Mouse (Mus musculus) kidney, embryonic 15.5 days (tissue): ENCODE results near the gene Wwp2. TPM values are rescaled to one million over a fixed set of nuclear protein-coding genes. Genes with fewer than 3 reads are reported as not detected.

Experiments used
- ATAC-seq: fragments of 200-750 bp; cut with Nextera tagmentation; replicated peaks from 2 replicates; pipeline ENCODE4 v1.8.0; 2017; ENCODE audit warnings: moderate TSS enrichment; ENCODE audit not compliant: low FRiP score
- H3K27ac ChIP-seq: fragments of 300-500 bp; sonication (generic); 2 replicates; pipeline ENCODE4 v1.5.1; 2015; ENCODE audit warnings: mild to moderate bottlenecking, inconsistent platforms
- H3K27me3 ChIP-seq: fragments of 300-500 bp; sonication (generic); 2 replicates; pipeline ENCODE4 v1.6.1; 2015; ENCODE audit warnings: inconsistent platforms
- H3K36me3 ChIP-seq: fragments of 300-500 bp; sonication (generic); 2 replicates; pipeline ENCODE4 v1.6.1; 2015; ENCODE audit warnings: inconsistent platforms
- H3K4me1 ChIP-seq: fragments of 300-500 bp; sonication (generic); 2 replicates; pipeline ENCODE4 v1.6.1; 2015; ENCODE audit warnings: inconsistent platforms
- H3K4me2 ChIP-seq: fragments of 300-500 bp; sonication (generic); 2 replicates; pipeline ENCODE4 v1.6.1; 2015; ENCODE audit warnings: moderate library complexity, mild to moderate bottlenecking, inconsistent platforms
- H3K4me3 ChIP-seq: fragments of 300-500 bp; sonication (generic); replicated peaks from 2 replicates; pipeline ENCODE4 v1.5.1; 2015; ENCODE audit warnings: mild to moderate bottlenecking, inconsistent platforms
- H3K9ac ChIP-seq: fragments of 300-500 bp; sonication (generic); 2 replicates; pipeline ENCODE4 v1.6.1; 2015; ENCODE audit warnings: mild to moderate bottlenecking, inconsistent platforms
- H3K9me3 ChIP-seq: fragments of 300-500 bp; sonication (generic); replicated peaks from 2 replicates; pipeline ENCODE4 v1.6.1; 2016; ENCODE audit warnings: inconsistent platforms
- WGBS: fragments of 180-500 bp; shearing (Covaris S2); methylation state at CpG from one replicate; pipeline ENCODE4 v1.1.7; 2015; ENCODE audit warnings: mixed read lengths; 5-methylcytosine and 5-hydroxymethylcytosine counted together
- polyA plus RNA-seq: library from polyadenylated mRNA; unstranded; fragments of >200 nt; fragmentation: Nextera tagmentation; extraction: Ambion mirVana; gene quantifications from 2 replicates; pipeline ENCODE4 v1.2.1, GENCODE M21; 2015

The Wwp2 gene
- polyA plus RNA-seq, 1 experiment from 2014 or later = 42.0 TPM

GRCm38 (mm10) chr8:107521788-107522554, 85.8 kb downstream of the Wwp2 start:
- Histone ChIP-seq H3K4me2 (no peak overlapping the region), H3K27ac (peak overlapping the region; percentile 61), H3K4me3 (no peak overlapping the region), H3K27me3 (no peaks in the 10 kb centered on the region), H3K9ac (no peak overlapping the region), H3K9me3 (no peaks in the 10 kb centered on the region), H3K4me1 (0 out of 2 replicates have a peak, but pooled peaks cover 8% of the 10 kb centered on the region), H3K36me3 (peaks cover 14% of the 10 kb centered on the region)
- ATAC-seq = 0 out of 2 replicates have a peak, but pooled peaks have one; percentile 49
- 56% methylated on average over 8 of the region's 8 CpGs for WGBS

DNA sequence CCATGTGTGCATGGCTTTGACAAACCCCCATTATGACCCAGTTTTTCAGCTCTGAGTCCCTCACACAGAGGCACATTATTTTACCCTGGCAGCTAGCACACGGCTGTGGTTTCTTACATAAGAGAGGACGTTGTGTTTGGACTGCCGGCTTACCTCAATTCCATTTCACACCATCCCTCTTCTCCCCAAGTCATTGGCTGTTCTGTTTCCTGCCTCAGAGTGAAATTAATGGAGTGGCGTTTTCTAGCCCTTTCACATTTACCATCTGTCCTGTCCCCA, 86.3 kb downstream of the Wwp2 start:
- Histone ChIP-seq H3K9me3 (no peaks in the 10 kb centered on the region), H3K4me3 (no peak overlapping the region), H3K9ac (no peak overlapping the region), H3K27ac (peak overlapping the region; percentile 61), H3K36me3 (peaks cover 14% of the 10 kb centered on the region), H3K27me3 (no peaks in the 10 kb centered on the region), H3K4me2 (no peak overlapping the region), H3K4me1 (0 out of 2 replicates have a peak, but pooled peaks cover 8% of the 10 kb centered on the region)
- ATAC-seq = no peak
- 51% methylated on average over 4 of the region's 4 CpGs for WGBS

GRCm38 (mm10) chr8:107524535-107524934, 88.4 kb downstream of the Wwp2 start:
- no peak overlapping the region for H3K9ac ChIP-seq
- WGBS = 90% methylated on average over 4 of the region's 4 CpGs
- H3K36me3 ChIP-seq = no peaks in the 10 kb centered on the region
- 0 out of 2 replicates have a peak, but pooled peaks cover 8% of the 10 kb centered on the region for H3K4me1 ChIP-seq
- ATAC-seq = no peak
- no peaks in the 10 kb centered on the region for H3K9me3 ChIP-seq
- no peak overlapping the region for H3K4me3 ChIP-seq
- H3K27ac ChIP-seq = no peak overlapping the region
- no peak overlapping the region for H3K4me2 ChIP-seq
- H3K27me3 ChIP-seq = no peaks in the 10 kb centered on the region

DNA sequence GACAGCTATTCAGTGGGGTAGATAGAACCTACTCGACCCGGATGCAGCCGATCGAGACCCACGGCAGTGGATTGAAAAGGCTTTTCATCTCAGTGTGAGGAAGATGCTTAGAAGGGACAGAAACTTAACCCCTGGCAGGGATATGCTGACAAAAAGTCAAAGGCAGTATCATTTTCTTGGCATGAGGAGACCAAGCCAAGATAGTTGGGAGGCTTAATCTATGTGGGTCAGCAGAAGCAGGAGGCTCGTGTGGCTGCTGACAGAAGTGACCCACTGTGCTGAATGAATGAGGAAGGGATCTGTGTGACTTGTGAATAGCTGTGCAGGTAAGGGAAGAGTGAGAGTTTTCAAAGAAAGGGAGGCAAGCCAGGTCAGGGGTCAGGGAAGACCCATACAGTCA, 92.6 kb downstream of the Wwp2 start:
- Histone ChIP-seq H3K27ac (no peak overlapping the region), H3K4me2 (no peak overlapping the region), H3K36me3 (peaks cover 3% of the 10 kb centered on the region; the same call in 1 of the 2 replicates), H3K4me1 (no peaks in the 10 kb centered on the region), H3K9ac (no peak overlapping the region), H3K27me3 (no peaks in the 10 kb centered on the region), H3K9me3 (no peaks in the 10 kb centered on the region), H3K4me3 (no peak overlapping the region)
- ATAC-seq = no peak
- WGBS = 50% methylated on average over 6 of the region's 6 CpGs

DNA sequence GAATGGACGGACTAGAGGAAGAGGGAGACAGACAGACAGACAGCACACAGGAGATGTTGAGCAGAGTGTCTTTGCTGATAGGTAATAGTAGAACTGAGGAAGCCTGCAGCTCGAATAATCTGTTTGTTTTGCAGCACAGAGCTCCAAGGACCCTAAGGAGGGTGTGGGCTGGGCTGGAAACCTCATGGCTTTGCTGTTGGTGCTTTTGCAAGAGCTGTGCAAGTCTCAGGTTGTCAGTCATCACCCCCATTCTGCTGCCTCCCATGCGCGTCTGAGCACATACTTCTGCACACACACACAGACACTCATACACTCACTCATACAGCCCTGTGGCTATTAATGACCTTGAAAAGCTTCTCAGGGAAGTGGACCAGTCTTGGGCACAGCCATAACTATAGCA, 101.3 kb downstream of the Wwp2 start:
- no peak overlapping the region for H3K4me3 ChIP-seq
- H3K36me3 ChIP-seq = peaks cover 24% of the 10 kb centered on the region
- H3K9me3 ChIP-seq = no peaks in the 10 kb centered on the region
- H3K9ac ChIP-seq = no peak overlapping the region
- H3K4me2 ChIP-seq = no peak overlapping the region
- ATAC-seq = no peak
- WGBS = 72% methylated on average over 4 of the region's 4 CpGs
- H3K27ac ChIP-seq = no peak overlapping the region
- no peaks in the 10 kb centered on the region for H3K27me3 ChIP-seq
- no peaks in the 10 kb centered on the region for H3K4me1 ChIP-seq

GRCm38 (mm10) chr8:107540623-107541022, 104.5 kb downstream of the Wwp2 start:
- Histone ChIP-seq H3K4me3 (no peak overlapping the region), H3K4me1 (peaks cover 12% of the 10 kb centered on the region), H3K9me3 (no peaks in the 10 kb centered on the region), H3K36me3 (peaks cover 26% of the 10 kb centered on the region), H3K27ac (no peak overlapping the region), H3K9ac (no peak overlapping the region), H3K27me3 (no peaks in the 10 kb centered on the region), H3K4me2 (no peak overlapping the region)
- ATAC-seq = no peak
- 90% methylated on average over 12 of the region's 12 CpGs for WGBS

GRCm38 (mm10) chr8:107541369-107541768, 105.2 kb downstream of the Wwp2 start:
- H3K4me2 ChIP-seq = no peak overlapping the region
- no peak overlapping the region for H3K4me3 ChIP-seq
- no peaks in the 10 kb centered on the region for H3K9me3 ChIP-seq
- H3K27ac ChIP-seq = no peak overlapping the region
- peaks cover 15% of the 10 kb centered on the region for H3K4me1 ChIP-seq
- H3K36me3 ChIP-seq = peaks cover 27% of the 10 kb centered on the region
- H3K27me3 ChIP-seq = no peaks in the 10 kb centered on the region
- ATAC-seq = no peak
- WGBS = 81% methylated on average over 4 of the region's 4 CpGs
- no peak overlapping the region for H3K9ac ChIP-seq

- Histone ChIP-seq H3K27me3 (no peaks in the 10 kb centered on the region), H3K4me2 (no peak overlapping the region), H3K4me1 (peaks cover 15% of the 10 kb centered on the region), H3K4me3 (no peak overlapping the region), H3K27ac (no peak overlapping the region), H3K36me3 (peaks cover 27% of the 10 kb centered on the region), H3K9ac (no peak overlapping the region), H3K9me3 (no peaks in the 10 kb centered on the region)
- WGBS = 79% methylated on average over 3 of the region's 3 CpGs
- no peak for ATAC-seq
Measured at GRCm38 (mm10) chr8:107542151-107542550, 106.0 kb downstream of the Wwp2 start.

DNA sequence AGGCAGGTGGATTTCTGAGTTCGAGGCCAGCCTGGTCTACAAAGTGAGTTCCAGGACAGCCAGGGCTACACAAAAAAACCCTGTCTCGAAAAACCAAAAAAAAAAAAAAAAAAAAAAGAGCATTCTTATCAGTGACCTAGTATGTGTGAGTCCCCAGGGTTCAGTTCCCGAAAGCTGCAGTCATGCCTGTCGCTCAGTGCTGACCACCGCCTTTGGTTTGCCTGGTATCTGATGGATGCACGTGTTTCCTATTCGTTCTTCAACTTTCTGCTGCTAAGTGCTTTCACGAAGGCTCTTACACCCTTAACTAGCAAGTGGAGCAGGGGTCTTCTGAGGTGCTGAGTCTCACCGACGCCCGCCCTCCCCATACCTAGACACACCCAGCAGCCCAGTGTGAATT, 107.5 kb downstream of the Wwp2 start:
- no peak overlapping the region for H3K27ac ChIP-seq
- H3K36me3 ChIP-seq = peaks cover 27% of the 10 kb centered on the region
- H3K9me3 ChIP-seq = no peaks in the 10 kb centered on the region
- no peak overlapping the region for H3K9ac ChIP-seq
- H3K4me3 ChIP-seq = no peak overlapping the region
- H3K4me1 ChIP-seq = peaks cover 18% of the 10 kb centered on the region
- ATAC-seq = no peak
- no peaks in the 10 kb centered on the region for H3K27me3 ChIP-seq
- no peak overlapping the region for H3K4me2 ChIP-seq
- 88% methylated on average over 11 of the region's 11 CpGs for WGBS

- Histone ChIP-seq H3K4me2 (no peak overlapping the region), H3K27ac (peak overlapping the region; percentile 79; the same call in 1 of the 2 replicates), H3K27me3 (no peaks in the 10 kb centered on the region), H3K9me3 (no peaks in the 10 kb centered on the region), H3K9ac (no peak overlapping the region), H3K4me1 (peaks cover 18% of the 10 kb centered on the region), H3K36me3 (peaks cover 27% of the 10 kb centered on the region), H3K4me3 (no peak overlapping the region)
- 68% methylated on average over 8 of the region's 8 CpGs for WGBS
- ATAC-seq = no peak
Measured at GRCm38 (mm10) chr8:107544211-107544610, 108.0 kb downstream of the Wwp2 start.

- no peak overlapping the region; the same call in 1 of the 2 replicates for H3K4me2 ChIP-seq
- WGBS = 22% methylated on average over 10 of the region's 10 CpGs
- no peak overlapping the region for H3K9ac ChIP-seq
- H3K4me1 ChIP-seq = peaks cover 18% of the 10 kb centered on the region
- ATAC-seq = peak; percentile 59
- no peaks in the 10 kb centered on the region for H3K9me3 ChIP-seq
- H3K4me3 ChIP-seq = no peak overlapping the region
- H3K27ac ChIP-seq = peak overlapping the region; percentile 79
- H3K36me3 ChIP-seq = peaks cover 32% of the 10 kb centered on the region
- H3K27me3 ChIP-seq = no peaks in the 10 kb centered on the region
Measured at GRCm38 (mm10) chr8:107544651-107545174, 108.5 kb downstream of the Wwp2 start.

DNA sequence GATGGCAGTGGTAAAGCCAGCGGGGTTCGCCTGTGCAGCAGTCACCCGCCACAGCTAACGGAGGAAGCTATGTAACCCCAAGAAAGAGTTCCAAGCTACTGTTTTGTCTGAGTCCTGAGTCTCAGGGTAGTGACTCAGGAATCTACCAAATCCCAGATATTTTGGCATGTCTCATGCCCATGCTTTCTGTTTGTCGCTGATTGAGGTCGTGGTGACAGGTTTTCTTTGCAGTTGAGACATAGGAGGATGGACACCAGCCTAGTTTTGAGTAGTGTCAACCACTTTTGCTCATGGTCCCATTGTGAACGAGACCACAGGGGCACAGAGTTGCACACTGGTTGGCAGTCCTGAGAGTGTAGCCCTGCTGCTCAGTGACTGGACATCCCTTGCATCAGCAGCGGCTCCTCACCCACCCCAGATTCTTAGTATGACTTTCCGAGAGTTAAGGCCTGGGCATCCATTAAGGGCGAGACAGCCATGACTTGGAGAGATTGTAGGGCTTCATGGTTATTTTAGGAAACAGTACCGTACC, 109.5 kb downstream of the Wwp2 start:
- Histone ChIP-seq H3K4me1 (peaks cover 18% of the 10 kb centered on the region), H3K27me3 (no peaks in the 10 kb centered on the region), H3K27ac (peak overlapping the region; percentile 79; the same call in 1 of the 2 replicates), H3K9me3 (no peaks in the 10 kb centered on the region), H3K4me2 (no peak overlapping the region), H3K4me3 (no peak overlapping the region), H3K9ac (no peak overlapping the region), H3K36me3 (peaks cover 37% of the 10 kb centered on the region)
- 94% methylated on average over 11 of the region's 11 CpGs for WGBS
- no peak for ATAC-seq
